Mouse (Mus musculus) kidney, adult 2 months (tissue): ENCODE results near the gene Ltc4s. TPM values are rescaled to one million over a fixed set of nuclear protein-coding genes. Genes with fewer than 3 reads are reported as not detected.

ENCODE experiments used
- DNase-seq: peaks from one replicate; pipeline ENCODE4 v3.0.0; 2021
- H3K27ac ChIP-seq: fragments of 200-500 bp; 2 replicates; pipeline ENCODE4 v1.5.1; 2012; ENCODE audit warnings: low read depth, low read length, control low read depth, inconsistent platforms; ENCODE audit not compliant: insufficient read depth
- H3K27me3 ChIP-seq: fragments of 200-500 bp; replicated peaks from 2 replicates; pipeline ENCODE4 v1.6.1; 2012; ENCODE audit warnings: mild to moderate bottlenecking, moderate library complexity, low read length, inconsistent platforms; ENCODE audit not compliant: control insufficient read depth, insufficient read depth
- H3K36me3 ChIP-seq: fragments of 200-500 bp; 2 replicates; pipeline ENCODE4 v1.6.1; 2012; ENCODE audit warnings: mild to moderate bottlenecking, moderate library complexity, low read length, inconsistent platforms; ENCODE audit not compliant: control insufficient read depth, insufficient read depth
- H3K4me1 ChIP-seq: fragments of 200-500 bp; 2 replicates; pipeline ENCODE4 v1.6.1; 2011; ENCODE audit warnings: low read length; ENCODE audit not compliant: control insufficient read depth, insufficient read depth
- H3K4me3 ChIP-seq: fragments of 200-500 bp; 2 replicates; pipeline ENCODE4 v1.5.1; 2011; ENCODE audit warnings: mild to moderate bottlenecking, low read depth, low read length, control low read depth; ENCODE audit not compliant: insufficient read depth
- CTCF ChIP-seq: fragments of 200-500 bp; conservative IDR thresholded peaks from 2 replicates; pipeline ENCODE4 v1.5.1; 2011; ENCODE audit warnings: low read depth, mild to moderate bottlenecking, control low read depth, low read length, moderate library complexity, mixed read lengths; ENCODE audit not compliant: insufficient read depth, insufficient read length
- POLR2A ChIP-seq: fragments of 200-500 bp; IDR thresholded peaks from one replicate; pipeline ENCODE4 v1.6.1; 2011; ENCODE audit warnings: low read depth, low read length, control low read depth
- WGBS: fragments of 180-500 bp; shearing (Covaris S2); methylation state at CpG from one replicate; pipeline ENCODE4 v1.1.7; 2018; 5-methylcytosine and 5-hydroxymethylcytosine counted together
- polyA plus RNA-seq: library from polyadenylated mRNA; depleted of rRNA; stranded (reverse); fragments of >200 nt; gene quantifications from 2 replicates; pipeline ENCODE4 v1.2.3, GENCODE M21; 2012

Gene Ltc4s
- polyA plus RNA-seq, 1 experiment = 33.8 TPM

DNA sequence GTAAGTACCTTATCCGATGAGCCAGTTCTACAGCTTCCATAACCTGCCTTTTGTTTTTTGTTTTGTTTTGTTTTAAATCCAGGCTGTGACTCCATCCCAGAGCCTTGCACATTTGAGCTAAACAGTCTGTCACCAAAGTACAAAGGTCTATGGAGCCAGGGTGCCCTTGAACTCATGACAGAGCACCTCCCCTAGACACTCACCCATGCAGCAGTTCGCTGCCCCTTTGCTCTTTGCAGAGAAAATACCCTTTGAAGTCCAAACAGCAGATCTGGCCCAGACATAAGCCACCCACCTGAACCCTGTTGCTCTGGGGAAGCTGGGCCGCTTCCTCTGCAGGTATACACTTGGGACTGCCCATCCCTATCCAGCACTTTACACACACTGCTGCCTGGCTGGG lies 36.8 kb downstream of the Ltc4s start:
- peaks cover 38% of the 10 kb centered on the region for H3K36me3 ChIP-seq
- no peak overlapping the region for H3K4me3 ChIP-seq
- WGBS = 73% methylated on average over 3 of the region's 3 CpGs
- peak; percentile 48 for DNase-seq
- no peak overlapping the region for H3K27ac ChIP-seq
- TF ChIP-seq POLR2A (no peak), CTCF (no peak)
- H3K27me3 ChIP-seq = no peaks in the 10 kb centered on the region
- peaks cover 11% of the 10 kb centered on the region for H3K4me1 ChIP-seq

DNA sequence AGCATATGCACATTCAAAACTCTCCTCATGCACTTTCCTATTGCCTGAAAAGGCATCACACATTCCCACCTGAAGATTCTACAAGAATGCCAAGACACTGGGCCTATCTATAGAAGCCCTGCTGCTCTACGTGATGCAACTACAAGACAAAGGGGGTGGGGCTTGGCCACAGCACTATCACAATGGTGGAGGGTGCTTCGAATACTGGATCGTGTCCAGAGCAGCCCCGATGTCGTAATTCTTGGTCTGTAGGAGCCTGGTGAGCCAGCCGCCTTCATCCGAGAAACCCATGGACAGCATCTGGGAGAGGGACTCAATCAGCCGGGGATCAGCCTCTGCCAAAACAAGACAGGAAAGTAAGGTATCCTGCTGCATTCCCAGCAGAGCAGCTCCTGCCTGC lies 37.8 kb downstream of the Ltc4s start:
- TF ChIP-seq CTCF (no peak), POLR2A (no peak)
- Histone ChIP-seq H3K27me3 (no peaks in the 10 kb centered on the region), H3K36me3 (peaks cover 30% of the 10 kb centered on the region), H3K4me3 (no peak overlapping the region), H3K4me1 (peaks cover 3% of the 10 kb centered on the region; the same call in 1 of the 2 replicates), H3K27ac (no peak overlapping the region)
- 70% methylated on average over 8 of the region's 8 CpGs for WGBS
- no peak for DNase-seq

DNA sequence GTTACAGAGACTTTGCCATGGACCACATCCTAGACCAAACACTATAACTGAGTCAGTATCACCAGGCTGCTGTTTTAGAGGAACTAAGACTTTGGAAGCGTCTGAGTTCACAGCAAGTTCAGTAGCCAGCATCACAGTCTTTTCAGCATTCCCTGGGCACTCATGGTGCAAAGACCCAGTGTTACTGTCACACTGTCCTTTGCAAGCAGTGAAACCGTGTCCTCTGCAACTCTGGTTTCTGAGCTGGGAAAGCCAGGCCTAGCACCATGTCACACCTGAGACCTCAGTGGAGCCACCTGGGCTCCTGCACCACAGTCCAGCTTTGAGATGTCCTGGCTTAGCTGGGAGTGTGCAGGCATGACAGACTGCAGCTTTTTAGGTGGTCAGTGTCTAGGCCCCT lies 39.5 kb downstream of the Ltc4s start:
- Histone ChIP-seq H3K36me3 (peaks cover 26% of the 10 kb centered on the region), H3K27me3 (no peaks in the 10 kb centered on the region), H3K4me1 (peaks cover 3% of the 10 kb centered on the region; the same call in 1 of the 2 replicates), H3K4me3 (no peak overlapping the region), H3K27ac (no peak overlapping the region; the same call in 1 of the 2 replicates)
- TF ChIP-seq POLR2A = no peak
- TF ChIP-seq CTCF = no peak
- no peak for DNase-seq
- 76% methylated on average over 2 of the region's 2 CpGs for WGBS

DNA sequence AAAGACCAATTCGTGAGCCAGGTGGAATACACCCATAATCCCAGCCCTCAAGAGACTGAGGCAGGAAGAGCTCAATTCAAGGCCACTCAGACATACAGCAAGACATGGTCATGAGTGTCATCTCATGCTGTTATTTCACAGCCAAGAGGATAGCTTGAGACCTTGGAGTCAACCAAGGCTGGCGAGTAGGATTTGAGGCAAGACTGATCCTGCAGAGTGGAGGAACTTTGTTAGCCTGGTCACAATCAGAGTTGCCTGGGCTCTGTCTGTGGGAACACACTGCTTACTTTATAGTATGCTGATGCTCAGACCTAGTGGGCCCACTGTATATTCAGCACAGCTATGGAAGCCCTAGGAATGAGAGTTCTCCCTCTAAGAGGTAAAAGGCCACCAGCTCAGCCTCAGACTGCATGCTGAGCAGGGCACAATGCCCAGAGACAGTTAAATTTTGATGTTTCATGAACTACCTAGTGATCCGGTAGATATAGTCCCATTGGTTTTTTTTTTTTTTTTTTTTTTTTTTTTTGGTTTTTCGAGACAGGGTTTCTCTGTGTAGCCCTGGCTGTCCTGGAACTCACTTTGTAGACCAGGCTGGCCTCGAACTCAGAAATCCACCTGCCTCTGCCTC lies 40.1 kb downstream of the Ltc4s start:
- DNase-seq = peak; percentile 61
- 74% methylated on average over 4 of the region's 5 CpGs for WGBS
- Histone ChIP-seq H3K27me3 (no peaks in the 10 kb centered on the region), H3K36me3 (peaks cover 26% of the 10 kb centered on the region), H3K4me3 (no peak overlapping the region), H3K4me1 (peaks cover 3% of the 10 kb centered on the region; the same call in 1 of the 2 replicates), H3K27ac (no peak overlapping the region)
- TF ChIP-seq POLR2A = no peak
- TF ChIP-seq CTCF = no peak

DNA sequence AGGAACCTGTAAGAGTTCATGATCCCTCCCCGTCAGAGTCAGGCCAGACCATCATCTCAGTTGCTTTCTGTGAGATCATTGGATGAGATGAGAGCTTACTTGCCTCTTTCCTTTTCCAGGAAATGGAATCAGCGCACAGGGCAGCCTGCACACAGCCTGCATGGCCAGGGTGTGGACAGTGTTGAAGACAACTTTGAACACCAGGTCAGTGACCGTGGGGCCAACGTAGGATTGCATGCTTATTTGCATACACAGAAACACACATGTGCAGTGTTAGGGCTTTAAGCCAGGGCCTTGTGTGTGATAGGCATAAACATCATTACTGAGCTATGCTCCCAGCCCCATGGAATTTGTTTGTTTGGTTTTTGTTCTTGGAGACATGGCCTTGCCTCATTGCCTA lies 40.9 kb downstream of the Ltc4s start:
- Histone ChIP-seq H3K27ac (no peak overlapping the region), H3K4me1 (peaks cover 3% of the 10 kb centered on the region; the same call in 1 of the 2 replicates), H3K4me3 (no peak overlapping the region), H3K27me3 (no peaks in the 10 kb centered on the region), H3K36me3 (peaks cover 23% of the 10 kb centered on the region)
- 58% methylated on average over 4 of the region's 4 CpGs for WGBS
- DNase-seq = peak; percentile 49
- TF ChIP-seq CTCF (no peak), POLR2A (no peak)

DNA sequence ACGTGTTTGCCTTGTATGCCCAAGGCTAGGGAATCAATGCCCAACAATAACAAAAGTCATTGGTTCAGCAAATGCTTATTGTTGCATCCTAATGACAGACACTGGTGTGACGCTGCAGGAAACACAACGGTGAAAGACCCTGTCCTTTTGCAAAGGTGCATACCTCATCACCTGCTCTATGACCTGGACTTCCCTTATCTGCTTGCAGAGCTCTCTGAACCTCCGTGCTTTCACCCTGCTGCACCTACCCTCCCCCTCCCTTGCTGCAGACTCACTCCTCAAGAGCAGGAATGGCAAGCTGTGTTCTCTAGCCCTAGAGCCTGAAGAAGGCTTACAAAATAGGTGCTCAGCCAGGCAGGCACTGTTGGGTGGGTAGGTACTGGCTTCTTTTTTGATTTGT lies 43.6 kb downstream of the Ltc4s start:
- WGBS = 62% methylated on average over 4 of the region's 4 CpGs
- Histone ChIP-seq H3K27me3 (no peaks in the 10 kb centered on the region), H3K36me3 (peaks cover 2% of the 10 kb centered on the region; the same call in 1 of the 2 replicates), H3K4me3 (no peak overlapping the region), H3K4me1 (peaks cover 11% of the 10 kb centered on the region; the same call in 1 of the 2 replicates), H3K27ac (no peak overlapping the region)
- no peak for TF ChIP-seq POLR2A
- TF ChIP-seq CTCF = no peak
- DNase-seq = no peak

DNA sequence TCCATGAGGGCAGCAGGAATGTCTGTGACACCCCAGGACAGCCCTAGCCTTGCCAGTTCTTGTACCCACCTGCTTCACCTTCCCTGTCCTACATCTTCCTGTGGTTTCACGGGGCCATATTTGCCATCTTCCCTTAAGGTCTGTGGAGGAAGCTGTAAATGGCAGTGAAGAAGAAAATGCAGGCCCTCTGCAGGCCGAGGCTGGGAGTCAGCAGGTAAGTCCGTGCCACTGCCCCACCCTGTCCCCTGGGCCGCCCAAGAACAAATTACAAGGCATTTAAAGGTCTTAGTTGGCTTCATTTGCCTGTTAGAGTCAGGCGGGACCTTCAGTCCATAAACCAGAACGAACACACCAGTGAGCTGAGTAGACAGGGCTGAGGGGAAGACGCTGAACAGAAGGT lies 44.3 kb downstream of the Ltc4s start:
- Histone ChIP-seq H3K4me3 (no peak overlapping the region), H3K27me3 (no peaks in the 10 kb centered on the region), H3K27ac (no peak overlapping the region), H3K4me1 (peaks cover 10% of the 10 kb centered on the region; the same call in 1 of the 2 replicates), H3K36me3 (no peaks in the 10 kb centered on the region; the same call in 1 of the 2 replicates)
- TF ChIP-seq CTCF (no peak), POLR2A (no peak)
- 82% methylated on average over 7 of the region's 7 CpGs for WGBS
- DNase-seq = no peak

DNA sequence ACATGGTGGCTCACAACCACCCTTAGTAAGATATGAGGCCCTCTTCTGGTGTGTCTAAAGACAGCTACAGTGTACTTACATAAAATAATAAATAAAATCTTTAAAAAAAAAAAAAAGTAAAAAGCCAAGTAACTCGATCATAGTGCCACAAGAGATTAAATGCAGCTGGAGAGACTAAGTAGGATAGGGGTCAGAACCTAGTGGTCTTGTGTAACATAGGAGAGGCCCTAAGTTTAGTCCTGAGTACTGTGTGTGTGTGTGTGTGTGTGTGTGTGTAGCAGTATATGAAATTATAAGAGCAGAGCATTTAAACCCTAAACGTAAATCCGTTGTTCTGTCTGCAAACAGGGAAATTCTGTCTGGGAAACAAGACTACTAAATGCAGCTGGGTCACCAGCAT lies 46.1 kb downstream of the Ltc4s start:
- Histone ChIP-seq H3K4me1 (peaks cover 7% of the 10 kb centered on the region; the same call in 1 of the 2 replicates), H3K27me3 (no peaks in the 10 kb centered on the region), H3K27ac (no peak overlapping the region), H3K36me3 (no peaks in the 10 kb centered on the region), H3K4me3 (no peak overlapping the region)
- 75% methylated on average over 3 of the region's 3 CpGs for WGBS
- no peak for DNase-seq
- no peak for TF ChIP-seq POLR2A
- TF ChIP-seq CTCF = no peak
